In genomic region chr14:13770686-13771085, GRCm38 (mm10) we compare ENCODE assay signal across 8 mouse cellular contexts.
DNase-seq lines count a peak whose midpoint lies in the region; ATAC-seq and TF ChIP-seq lines count a peak whose summit lies in the region.

No protein-coding gene starts in this region.

- DNase-seq in frontal cortex, adult 2 months (ENCODE audit: extremely low spot score in 1 of 2, low spot score in 1 of 2): peak; percentile 5 to 11
- DNase-seq in frontal cortex, postnatal 25 days (ENCODE audit: low spot score in 2 of 2): no peak
- peak; percentile 61 for DNase-seq in embryo, embryonic 9.5 days (ENCODE audit: extremely low spot score)
- DNase-seq in hindbrain, postnatal 0 days (ENCODE audit: low spot score): peak; percentile 69
- peak; percentile 70 for DNase-seq in midbrain, postnatal 0 days (ENCODE audit: low spot score)
- DNase-seq in urinary bladder, postnatal 25 days (ENCODE audit: low spot score): no peak
- no peak for DNase-seq in thymus, postnatal 14 days
- no peak for DNase-seq in heart, postnatal 4 days

- H3K36me3 ChIP-seq in hindbrain, postnatal 0 days (ENCODE audit: insufficient read depth, low read length): no peaks in the 10 kb centered on the region
- no peaks in the 10 kb centered on the region for H3K36me3 ChIP-seq in midbrain, postnatal 0 days (ENCODE audit: insufficient read depth, low read length)

- WGBS in hindbrain, postnatal 0 days: 0% methylated on average over 1 of the region's 1 CpGs
- 4% methylated on average over 1 of the region's 1 CpGs for WGBS in midbrain, postnatal 0 days

- no peaks in the 10 kb centered on the region for H3K27me3 ChIP-seq in hindbrain, postnatal 0 days (ENCODE audit: insufficient read depth, low read length)
- no peaks in the 10 kb centered on the region for H3K27me3 ChIP-seq in midbrain, postnatal 0 days (ENCODE audit: insufficient read depth, low read length)

- peak; percentile 93 for ATAC-seq in hindbrain, postnatal 0 days
- peak; percentile 79 for ATAC-seq in midbrain, postnatal 0 days (ENCODE audit: low FRiP score)

- H3K4me3 ChIP-seq in hindbrain, postnatal 0 days (ENCODE audit: low read length): no peak overlapping the region
- H3K4me3 ChIP-seq in midbrain, postnatal 0 days (ENCODE audit: low read depth, low read length): no peak overlapping the region

- no peak overlapping the region for H3K4me2 ChIP-seq in hindbrain, postnatal 0 days (ENCODE audit: low read depth, low read length)
- no peak overlapping the region for H3K4me2 ChIP-seq in midbrain, postnatal 0 days (ENCODE audit: low read depth, low read length, poor library complexity, severe bottlenecking)

- no peaks in the 10 kb centered on the region for H3K9me3 ChIP-seq in hindbrain, postnatal 0 days (ENCODE audit: low read length)
- H3K9me3 ChIP-seq in midbrain, postnatal 0 days (ENCODE audit: low read length): no peaks in the 10 kb centered on the region

- no peaks in the 10 kb centered on the region for H3K4me1 ChIP-seq in hindbrain, postnatal 0 days (ENCODE audit: insufficient read depth, low read length)
- H3K4me1 ChIP-seq in midbrain, postnatal 0 days (ENCODE audit: insufficient read depth, low read length): 0 out of 2 replicates have a peak, but pooled peaks cover 4% of the 10 kb centered on the region

- H3K9ac ChIP-seq in hindbrain, postnatal 0 days (replicated peaks; ENCODE audit: low read length): no peak overlapping the region
- no peak overlapping the region for H3K9ac ChIP-seq in midbrain, postnatal 0 days (replicated peaks; ENCODE audit: low read length, poor library complexity, severe bottlenecking)

- H3K27ac ChIP-seq in hindbrain, postnatal 0 days: no peak overlapping the region
- H3K27ac ChIP-seq in midbrain, postnatal 0 days (ENCODE audit: low read depth, low read length): no peak overlapping the region

- no peak for TF ChIP-seq CTCF in hindbrain, postnatal 0 days (IDR thresholded peaks at IDR 0.05; ENCODE audit: low read depth)
- TF ChIP-seq CTCF in midbrain, postnatal 0 days (IDR thresholded peaks at IDR 0.05): no peak

Comparison
In these comparisons a context has a peak if more than half of its experiments do, and no peak if none do; other contexts are left out.
1. DNase-seq: peak in frontal cortex, adult 2 months (2 of 2), embryo, embryonic 9.5 days (single experiment), hindbrain, postnatal 0 days (single experiment) and midbrain, postnatal 0 days (single experiment); none in frontal cortex, postnatal 25 days (0 of 2), urinary bladder, postnatal 25 days (single experiment), thymus, postnatal 14 days (single experiment) and heart, postnatal 4 days (single experiment).